Mouse (Mus musculus) E14TG2a.4 (cell line): Measurements from ENCODE around the gene Nrgn.

ENCODE experiments used
- CTCF ChIP-seq: conservative IDR thresholded peaks from 2 replicates; pipeline ENCODE4 v1.5.1; 2014; ENCODE audit warnings: low read length
- NANOG ChIP-seq: IDR thresholded peaks from 2 replicates; pipeline ENCODE4 v1.6.1; 2014; ENCODE audit warnings: borderline replicate concordance, low read length, mixed read lengths
- POU5F1 ChIP-seq: IDR thresholded peaks from 2 replicates; pipeline ENCODE4 v1.6.1; 2014; ENCODE audit warnings: low read length, borderline replicate concordance

DNA sequence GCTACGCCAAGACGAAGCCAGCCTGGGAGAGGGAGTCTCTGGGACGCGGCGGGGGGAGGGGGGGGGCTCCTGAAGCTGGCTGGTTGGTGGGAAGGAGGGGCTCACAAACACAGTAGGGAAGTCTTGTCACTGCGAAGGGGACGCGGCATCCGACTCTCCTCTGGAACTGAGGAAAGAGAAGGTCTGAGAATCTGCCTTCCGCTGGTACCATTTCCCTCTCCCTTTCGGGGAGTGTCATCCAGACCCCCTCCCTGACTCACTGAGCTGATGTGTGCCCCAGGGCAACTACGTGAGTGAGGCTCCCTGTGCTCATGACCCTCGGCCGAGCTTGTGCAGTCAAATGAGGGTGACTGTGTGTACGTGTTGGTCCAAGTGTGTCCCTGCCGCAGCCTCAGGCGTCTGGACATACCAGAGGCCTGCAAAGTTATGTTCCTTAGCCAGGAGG lies 7.5 kb downstream of the Nrgn start:
- no peak for TF ChIP-seq CTCF
- TF ChIP-seq NANOG = no peak
- TF ChIP-seq POU5F1 = no peak
